Mouse (Mus musculus): Measurements from ENCODE around the gene Samd4. TPM values are rescaled to one million over a fixed set of nuclear protein-coding genes. Genes with fewer than 3 reads are reported as not detected.

Gene Samd4
- 3.9 and 5.6 TPM in 2 replicates for polyA plus RNA-seq (2021; fragmentation: Nextera tagmentation)
- long read RNA-seq, experiment 1, full-length matches to known transcripts, result 14 of 33 reads
- long read RNA-seq, experiment 1, partial matches to known transcripts, result 12 of 33 reads
- long read RNA-seq, experiment 1, other reads (novel, unspliced or antisense), result 7 of 33 reads
- long read RNA-seq, experiment 2, partial matches to known transcripts, result 2 of 9 reads
- long read RNA-seq, experiment 2, other reads (novel, unspliced or antisense), result 7 of 9 reads

GRCm38 (mm10) chr14:46882431-46883067, at the start of gene Samd4:
Gene Samd4, plus strand, starts transcription at chr14:46882854.

Other genes with a start within 250 kb of the Samd4 start
- 2.5 and 2.7 TPM in 2 replicates for gene Cdkn3, start 122.3 kb upstream of the Samd4 start, polyA plus RNA-seq (2021; fragmentation: Nextera tagmentation)
- gene Cnih1, start 94.4 kb upstream of the Samd4 start, polyA plus RNA-seq (2021; fragmentation: Nextera tagmentation), result 194 and 198 TPM in 2 replicates
- gene Gmfb, start 60.6 kb upstream of the Samd4 start, polyA plus RNA-seq (2021; fragmentation: Nextera tagmentation), result 43.0 and 65.0 TPM in 2 replicates
- 45.2 and 45.5 TPM in 2 replicates for gene Cgrrf1, start 50.7 kb upstream of the Samd4 start, polyA plus RNA-seq (2021; fragmentation: Nextera tagmentation)